In genomic region chr13:28418936-28419681, GRCm38 (mm10) we compare ENCODE assay signal across 8 mouse cellular contexts.
A peak's percentile ranks its signal among the peaks of the same experiment; 100 is the strongest.
DNase-seq lines count a peak whose midpoint lies in the region; ATAC-seq and TF ChIP-seq lines count a peak whose summit lies in the region.

No protein-coding gene starts in this region.

- no peak for TF ChIP-seq POLR2A in brain, embryonic 14.5 days (IDR thresholded peaks at IDR 0.05; ENCODE audit: borderline replicate concordance, extremely low read depth, insufficient read depth, insufficient read length, poor library complexity, severe bottlenecking)

- peak; percentile 10 for DNase-seq in cerebellum, adult 11 months
- peak; percentile 64 for DNase-seq in brain, embryonic 14.5 days (ENCODE audit: low read depth)
- peak; percentile 23 to 34 for DNase-seq in frontal cortex, postnatal 10 days (ENCODE audit: low spot score in 2 of 2)
- peak; percentile 25 for DNase-seq in layer of hippocampus, adult 9-10 months (ENCODE audit: low spot score)
- DNase-seq in naive thymus-derived CD4-positive, alpha-beta T cell, adult 2 months (ENCODE audit: low read depth), result peak; percentile 25
- no peak for DNase-seq in spleen, postnatal 36 days (ENCODE audit: low spot score in 2 of 2)

- TF ChIP-seq CTCF in brain, embryonic 14.5 days (IDR thresholded peaks at IDR 0.05; ENCODE audit: borderline replicate concordance, extremely low read depth, insufficient read depth, insufficient read length), result no peak

- no peak for ATAC-seq in cerebellum, adult (ENCODE audit: insufficient number of reproducible peaks, low FRiP score, low TSS enrichment)
- no peak for ATAC-seq in granulocyte monocyte progenitor cell, adult 5-6 weeks (replicated peaks; ENCODE audit: poor library complexity, severe bottlenecking)

Comparison
In these comparisons a context has a peak if more than half of its experiments do, and no peak if none do; other contexts are left out.
1. DNase-seq: peak in cerebellum, adult 11 months (single experiment), brain, embryonic 14.5 days (single experiment), frontal cortex, postnatal 10 days (2 of 2), layer of hippocampus, adult 9-10 months (single experiment) and naive thymus-derived CD4-positive, alpha-beta T cell, adult 2 months (single experiment); none in spleen, postnatal 36 days (0 of 2).